Mouse (Mus musculus) thymus, postnatal 36 days (tissue): Measurements from ENCODE around the gene Ercc6l.
"Not testable (repeated sequence)": the region's sequence is repeated elsewhere in the genome, so short reads cannot be mapped to it uniquely, and the experiment has no call there.

Experiments used
- DNase-seq, 2 experiments: peaks; one replicate each; pipeline ENCODE4 v3.0.0; 2022; ENCODE audit warnings: mixed read lengths in 2 of 2

The Ercc6l gene

GRCm38 (mm10) chrX:102103830-102104229 lies 53.1 kb downstream of the Ercc6l start:
- not testable (repeated sequence) for DNase-seq

DNA sequence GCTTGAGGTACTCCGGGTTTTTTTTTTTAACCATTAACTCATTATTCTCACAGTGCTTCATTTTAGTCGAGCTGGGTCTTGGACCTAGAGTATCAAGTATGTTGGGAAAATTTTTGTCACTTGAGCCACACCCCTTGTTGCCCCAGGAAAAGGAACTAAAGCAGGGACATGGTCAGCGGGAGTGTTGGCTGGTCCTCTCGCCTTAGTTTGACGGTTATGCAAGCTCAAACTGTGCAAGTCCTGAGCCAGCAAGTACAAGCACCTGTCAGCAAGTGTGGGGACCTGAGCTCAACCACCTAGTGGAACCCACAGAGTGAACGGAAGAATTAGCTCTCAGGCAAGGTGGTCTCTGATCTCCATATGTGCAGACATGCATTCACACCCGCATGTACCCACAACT lies 55.0 kb downstream of the Ercc6l start:
- DNase-seq: no peak

GRCm38 (mm10) chrX:102094381-102094904 lies 62.4 kb downstream of the Ercc6l start:
- DNase-seq: no peak
